Mouse (Mus musculus): ENCODE results near the gene Lin28a.

DNA sequence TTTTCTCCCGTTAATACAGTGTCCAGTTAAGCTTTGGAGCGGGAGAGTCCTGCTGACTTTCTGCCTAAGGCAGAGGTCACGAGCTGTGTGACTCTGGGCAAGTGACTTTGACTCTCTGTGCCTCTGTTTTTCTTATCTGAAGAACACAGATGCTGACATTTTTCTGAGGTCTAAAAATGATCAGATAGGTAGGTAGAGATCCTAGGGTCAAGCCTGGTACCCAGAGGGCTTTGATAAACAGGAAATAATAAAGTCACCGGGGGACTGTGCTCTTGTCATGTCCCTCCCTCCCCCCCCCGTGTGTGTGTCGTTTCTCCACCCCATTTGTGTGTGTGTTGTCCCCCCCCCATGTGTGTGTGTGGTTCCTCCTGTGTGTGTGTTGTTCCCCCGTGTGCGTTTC lies 43.9 kb upstream of the Lin28a start:
- TF ChIP-seq POLR2A (IDR thresholded peaks at IDR 0.05; ENCODE audit: borderline replicate concordance, low read depth, low read length) (no peak), CTCF (IDR thresholded peaks at IDR 0.05; ENCODE audit: low read depth, low read length) (no peak)
